Mouse (Mus musculus): ENCODE results near the gene Gm17631. TPM values are rescaled to one million over a fixed set of nuclear protein-coding genes. Genes with fewer than 3 reads are reported as not detected.
"Not testable (repeated sequence)": the region's sequence is repeated elsewhere in the genome, so short reads cannot be mapped to it uniquely, and the experiment has no call there.

Gene Gm17631
- polyA plus RNA-seq (2015; fragmentation: Nextera tagmentation; extraction: Ambion mirVana) = not detected in 2 replicates

DNA sequence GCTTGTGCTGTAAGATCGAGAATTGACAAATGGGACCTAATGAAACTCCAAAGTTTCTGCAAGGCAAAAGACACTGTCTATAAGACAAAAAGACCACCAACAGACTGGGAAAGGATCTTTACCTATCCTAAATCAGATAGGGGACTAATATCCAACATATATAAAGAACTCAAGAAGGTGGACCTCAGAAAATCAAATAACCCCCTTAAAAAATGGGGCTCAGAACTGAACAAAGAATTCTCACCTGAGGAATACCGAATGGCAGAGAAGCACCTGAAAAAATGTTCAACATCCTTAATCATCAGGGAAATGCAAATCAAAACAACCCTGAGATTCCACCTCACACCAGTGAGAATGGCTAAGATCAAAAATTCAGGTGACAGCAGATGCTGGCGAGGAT is at the start of gene Gm17631:
Gm17631 (plus strand) TSS at position 301 of the 400 bp plus-strand sequence.
- H3K9me3 ChIP-seq (replicated peaks; ENCODE audit: control insufficient read depth, low read length, poor library complexity, severe bottlenecking); H3K4me1 ChIP-seq (ENCODE audit: control insufficient read depth, insufficient read depth, low read length); H3K9ac ChIP-seq (ENCODE audit: low read depth, low read length); H3K4me3 ChIP-seq (ENCODE audit: low read depth, low read length); H3K4me2 ChIP-seq (ENCODE audit: low read length); H3K36me3 ChIP-seq (ENCODE audit: control insufficient read depth, insufficient read depth, low read length); ATAC-seq; H3K27ac ChIP-seq (ENCODE audit: low read length); H3K27me3 ChIP-seq (ENCODE audit: control insufficient read depth, insufficient read depth, low read depth, low read length): not testable (repeated sequence)
- WGBS = no CpG with 5 or more reads among the region's 3 CpGs

DNA sequence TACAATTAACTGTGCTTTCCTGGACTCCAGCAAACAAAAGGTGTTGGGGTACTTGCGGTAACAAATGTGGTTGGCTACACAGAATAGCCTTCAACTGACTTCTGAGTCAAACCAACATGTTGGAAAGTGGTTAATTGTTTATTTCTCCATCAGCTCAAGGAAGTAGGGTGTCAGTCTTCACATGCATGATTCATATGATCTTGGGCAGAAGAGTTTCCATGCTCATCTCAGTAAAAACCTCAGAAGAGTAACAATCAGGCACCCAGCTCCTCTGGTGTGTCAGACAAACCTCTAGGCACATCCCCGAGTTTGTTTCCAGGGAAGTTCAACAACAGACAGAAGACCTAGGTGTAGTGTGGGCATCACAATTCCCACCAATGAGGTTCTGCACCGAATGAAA is 44.7 kb upstream of the Gm17631 start:
- Histone ChIP-seq H3K36me3 (ENCODE audit: control insufficient read depth, insufficient read depth, low read length) (no peaks in the 10 kb centered on the region), H3K4me1 (ENCODE audit: control insufficient read depth, insufficient read depth, low read length) (no peaks in the 10 kb centered on the region), H3K9ac (ENCODE audit: low read depth, low read length) (no peak overlapping the region), H3K27ac (ENCODE audit: low read length) (no peak overlapping the region), H3K4me2 (ENCODE audit: low read length) (no peak overlapping the region), H3K9me3 (replicated peaks; ENCODE audit: control insufficient read depth, low read length, poor library complexity, severe bottlenecking) (peaks cover 3% of the 10 kb centered on the region; the same call in 1 of the 2 replicates), H3K27me3 (ENCODE audit: control insufficient read depth, insufficient read depth, low read depth, low read length) (no peaks in the 10 kb centered on the region), H3K4me3 (ENCODE audit: low read depth, low read length) (no peak overlapping the region)
- no peak for ATAC-seq
- WGBS = 58% methylated on average over 3 of the region's 3 CpGs

DNA sequence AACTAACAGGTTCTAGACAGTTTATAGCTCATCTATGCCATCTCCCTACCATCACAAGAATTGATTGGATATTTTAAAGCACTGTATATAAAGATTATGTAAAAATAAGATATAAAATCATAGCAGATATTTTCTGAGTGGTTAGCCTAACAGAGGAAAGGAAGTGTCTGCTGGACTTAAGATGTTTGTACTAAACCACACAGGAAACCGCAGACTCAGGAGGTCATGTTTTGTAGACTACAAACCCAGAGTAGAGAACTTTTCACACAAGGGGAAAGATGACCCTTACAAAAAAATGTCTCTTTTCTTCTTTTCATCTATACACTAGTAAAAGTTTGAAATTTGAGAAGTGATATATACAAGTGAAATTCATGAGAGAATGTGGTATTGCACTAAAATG is 38.4 kb upstream of the Gm17631 start:
- 77% methylated on average over 1 of the region's 1 CpGs for WGBS
- H3K27ac ChIP-seq (ENCODE audit: low read length) = no peak overlapping the region
- no peak overlapping the region for H3K9ac ChIP-seq (ENCODE audit: low read depth, low read length)
- H3K27me3 ChIP-seq (ENCODE audit: control insufficient read depth, insufficient read depth, low read depth, low read length) = no peaks in the 10 kb centered on the region
- H3K9me3 ChIP-seq (replicated peaks; ENCODE audit: control insufficient read depth, low read length, poor library complexity, severe bottlenecking) = peaks cover 11% of the 10 kb centered on the region; the same call in 1 of the 2 replicates
- ATAC-seq = no peak
- no peak overlapping the region for H3K4me2 ChIP-seq (ENCODE audit: low read length)
- no peak overlapping the region for H3K4me3 ChIP-seq (ENCODE audit: low read depth, low read length)
- no peaks in the 10 kb centered on the region for H3K36me3 ChIP-seq (ENCODE audit: control insufficient read depth, insufficient read depth, low read length)
- no peaks in the 10 kb centered on the region for H3K4me1 ChIP-seq (ENCODE audit: control insufficient read depth, insufficient read depth, low read length)

DNA sequence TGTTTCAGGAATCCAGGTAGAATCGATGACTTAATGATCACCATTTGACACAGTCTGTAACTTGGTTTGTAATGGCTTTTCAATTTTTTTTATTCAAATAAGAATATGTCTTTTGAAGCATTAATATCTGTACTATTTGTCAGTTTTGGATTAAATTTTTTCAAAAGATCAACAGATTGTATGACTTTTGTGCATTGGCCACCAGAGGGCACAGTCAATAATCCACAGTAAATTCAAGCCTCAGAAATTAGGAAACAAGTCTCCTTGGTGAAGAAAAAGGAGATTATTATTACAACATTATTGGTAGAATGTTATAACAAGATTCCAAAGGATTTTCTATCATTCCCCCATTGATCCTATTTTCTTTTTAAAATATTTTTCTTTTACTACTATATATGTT is 36.9 kb upstream of the Gm17631 start:
- Histone ChIP-seq H3K27me3 (ENCODE audit: control insufficient read depth, insufficient read depth, low read depth, low read length) (no peaks in the 10 kb centered on the region), H3K9ac (ENCODE audit: low read depth, low read length) (no peak overlapping the region), H3K4me3 (ENCODE audit: low read depth, low read length) (no peak overlapping the region), H3K36me3 (ENCODE audit: control insufficient read depth, insufficient read depth, low read length) (no peaks in the 10 kb centered on the region), H3K4me1 (ENCODE audit: control insufficient read depth, insufficient read depth, low read length) (no peaks in the 10 kb centered on the region), H3K9me3 (replicated peaks; ENCODE audit: control insufficient read depth, low read length, poor library complexity, severe bottlenecking) (peaks cover 8% of the 10 kb centered on the region), H3K4me2 (ENCODE audit: low read length) (no peak overlapping the region), H3K27ac (ENCODE audit: low read length) (no peak overlapping the region)
- ATAC-seq = no peak
- WGBS = 80% methylated on average over 1 of the region's 1 CpGs

DNA sequence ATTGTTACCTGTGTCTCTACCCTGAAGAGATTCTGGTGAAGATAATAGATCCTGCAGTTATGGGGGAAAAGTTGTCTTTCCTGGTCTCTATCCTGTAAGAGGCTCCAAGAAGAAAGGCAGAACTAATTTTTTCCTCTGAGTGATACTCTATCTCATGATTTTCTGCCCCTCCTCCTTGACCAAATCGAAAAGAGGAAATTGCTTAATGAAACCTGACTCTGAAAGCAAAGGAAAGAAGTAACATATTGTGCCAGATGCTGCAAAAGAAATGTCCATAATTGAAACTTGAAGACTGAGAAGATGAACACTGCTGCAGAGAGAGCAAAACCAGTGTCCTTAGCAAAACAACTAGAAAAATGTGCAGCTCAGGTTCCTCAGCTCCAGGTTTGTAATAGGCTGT is 14.1 kb downstream of the Gm17631 start, which contains the start of gene Klra17:
Klra17 (minus strand) TSS at position 124 of the 400 bp plus-strand sequence.
- Histone ChIP-seq H3K9ac (ENCODE audit: low read depth, low read length) (no peak within 1 kb of the TSS), H3K4me2 (ENCODE audit: low read length) (no peak within 1 kb of the TSS), H3K9me3 (replicated peaks; ENCODE audit: control insufficient read depth, low read length, poor library complexity, severe bottlenecking) (peaks cover 6% of the 10 kb centered on the region), H3K4me3 (ENCODE audit: low read depth, low read length) (no peak within 1 kb of the TSS), H3K27ac (ENCODE audit: low read length) (no peak within 1 kb of the TSS), H3K27me3 (ENCODE audit: control insufficient read depth, insufficient read depth, low read depth, low read length) (no peaks in the 10 kb centered on the region), H3K4me1 (ENCODE audit: control insufficient read depth, insufficient read depth, low read length) (no peaks in the 10 kb centered on the region), H3K36me3 (ENCODE audit: control insufficient read depth, insufficient read depth, low read length) (no peaks in the 10 kb centered on the region)
- ATAC-seq = no peak
- 54% methylated on average over 1 of the region's 1 CpGs for WGBS

DNA sequence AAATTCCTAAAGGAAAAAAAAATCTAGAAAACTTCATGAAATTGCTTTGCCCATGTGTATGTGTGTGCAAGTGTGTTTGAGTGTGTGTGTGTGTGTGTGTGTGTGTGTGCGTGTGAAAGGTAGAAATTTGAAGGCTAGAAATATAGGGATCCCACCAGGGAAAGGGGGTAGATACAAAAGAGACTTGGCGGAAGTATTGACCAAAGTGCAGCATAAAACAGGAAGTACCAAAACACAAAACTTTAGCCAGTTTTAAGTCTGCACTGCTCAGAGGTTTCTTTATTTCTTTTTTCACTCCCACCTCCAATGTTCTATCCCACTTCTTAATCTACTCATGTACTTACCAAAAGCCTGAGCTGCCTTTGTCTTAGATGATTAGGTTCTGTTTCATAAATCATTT is 20.1 kb downstream of the Gm17631 start:
- Histone ChIP-seq H3K9me3 (replicated peaks; ENCODE audit: control insufficient read depth, low read length, poor library complexity, severe bottlenecking) (peaks cover 13% of the 10 kb centered on the region), H3K4me3 (ENCODE audit: low read depth, low read length) (no peak overlapping the region), H3K36me3 (ENCODE audit: control insufficient read depth, insufficient read depth, low read length) (no peaks in the 10 kb centered on the region), H3K27ac (ENCODE audit: low read length) (no peak overlapping the region), H3K4me1 (ENCODE audit: control insufficient read depth, insufficient read depth, low read length) (no peaks in the 10 kb centered on the region), H3K9ac (ENCODE audit: low read depth, low read length) (no peak overlapping the region), H3K27me3 (ENCODE audit: control insufficient read depth, insufficient read depth, low read depth, low read length) (no peaks in the 10 kb centered on the region), H3K4me2 (ENCODE audit: low read length) (no peak overlapping the region)
- WGBS = 92% methylated on average over 2 of the region's 2 CpGs
- no peak for ATAC-seq

Other genes with a start within 250 kb of the Gm17631 start
- 0.19 and 0.24 TPM in 2 replicates for gene Klrk1, start 238.8 kb upstream of the Gm17631 start, polyA plus RNA-seq (2015; fragmentation: Nextera tagmentation; extraction: Ambion mirVana)
- not detected in 2 replicates for gene Klrc3, start 219.3 kb upstream of the Gm17631 start, polyA plus RNA-seq (2015; fragmentation: Nextera tagmentation; extraction: Ambion mirVana)
- not detected in 2 replicates for gene Klrc2, start 202.0 kb upstream of the Gm17631 start, polyA plus RNA-seq (2015; fragmentation: Nextera tagmentation; extraction: Ambion mirVana)
- not detected in 2 replicates for gene Klrc1, start 183.7 kb upstream of the Gm17631 start, polyA plus RNA-seq (2015; fragmentation: Nextera tagmentation; extraction: Ambion mirVana)
- not detected in 2 replicates for gene Klri1, start 145.5 kb upstream of the Gm17631 start, polyA plus RNA-seq (2015; fragmentation: Nextera tagmentation; extraction: Ambion mirVana)
- gene Klri2, start 122.2 kb upstream of the Gm17631 start, polyA plus RNA-seq (2015; fragmentation: Nextera tagmentation; extraction: Ambion mirVana) = not detected in 2 replicates
- gene Gm156, start 78.4 kb upstream of the Gm17631 start, polyA plus RNA-seq (2015; fragmentation: Nextera tagmentation; extraction: Ambion mirVana) = not detected in 2 replicates
- gene Klra17, start 14.0 kb downstream of the Gm17631 start, polyA plus RNA-seq (2015; fragmentation: Nextera tagmentation; extraction: Ambion mirVana) = 0.15 TPM in 1 of 2 replicates, not detected in the other
- not detected in 2 replicates for gene Klra5, start 55.0 kb downstream of the Gm17631 start, polyA plus RNA-seq (2015; fragmentation: Nextera tagmentation; extraction: Ambion mirVana)
- gene Klra6, start 164.3 kb downstream of the Gm17631 start, polyA plus RNA-seq (2015; fragmentation: Nextera tagmentation; extraction: Ambion mirVana) = not detected in 2 replicates
- not detected in 2 replicates for gene Klra4, start 204.6 kb downstream of the Gm17631 start, polyA plus RNA-seq (2015; fragmentation: Nextera tagmentation; extraction: Ambion mirVana)

Data from midbrain, embryonic 16.5 days (tissue).